Mouse (Mus musculus) cerebellum, adult (tissue): ENCODE results near the gene Surf2.
"Not testable (repeated sequence)": the region's sequence is repeated elsewhere in the genome, so short reads cannot be mapped to it uniquely, and the experiment has no call there.

Experiments
- ATAC-seq: cut with Nextera tagmentation; 2 replicates; pipeline ENCODE4 v1.9.2; 2017; ENCODE audit warnings: mild to moderate bottlenecking, moderate library complexity, mixed read lengths; ENCODE audit not compliant: insufficient number of reproducible peaks, low FRiP score, low TSS enrichment

The Surf2 gene

GRCm38 (mm10) chr2:26915927-26916728 is at the start of gene Surf2, which contains the start of gene Surf1:
TSS of gene Surf2 (plus strand) at chr2:26916367.
TSS of gene Surf1 (minus strand) at chr2:26916530.
- ATAC-seq = peak; percentile 80

- no peak for ATAC-seq
Observed at GRCm38 (mm10) chr2:26870666-26871065, 45.5 kb upstream of the Surf2 start.

- ATAC-seq = no peak
Observed at GRCm38 (mm10) chr2:26878571-26878970, 37.6 kb upstream of the Surf2 start.

GRCm38 (mm10) chr2:26885541-26885940 is 30.6 kb upstream of the Surf2 start:
- not testable (repeated sequence) for ATAC-seq

- not testable (repeated sequence) for ATAC-seq
Observed at GRCm38 (mm10) chr2:26886170-26886569, 30.0 kb upstream of the Surf2 start.

GRCm38 (mm10) chr2:26895898-26896297 is 20.3 kb upstream of the Surf2 start:
- ATAC-seq = no peak

- ATAC-seq = no peak
Observed at GRCm38 (mm10) chr2:26900731-26901130, 15.4 kb upstream of the Surf2 start.

- no peak for ATAC-seq
Observed at GRCm38 (mm10) chr2:26901834-26902400, 14.2 kb upstream of the Surf2 start.

- ATAC-seq = peak; percentile 90
Observed at GRCm38 (mm10) chr2:26902467-26903220, 13.5 kb upstream of the Surf2 start, which contains the start of gene Surf6. TSS of gene Surf6 (minus strand) at chr2:26902879.

- no peak for ATAC-seq
Observed at GRCm38 (mm10) chr2:26903311-26903710, 12.9 kb upstream of the Surf2 start.

- ATAC-seq = no peak
Observed at GRCm38 (mm10) chr2:26905936-26906335, 10.2 kb upstream of the Surf2 start.

- no peak for ATAC-seq
Observed at GRCm38 (mm10) chr2:26906431-26906830, 9.7 kb upstream of the Surf2 start.

GRCm38 (mm10) chr2:26907109-26907508 is 9.1 kb upstream of the Surf2 start:
- ATAC-seq = no peak

- no peak for ATAC-seq
Observed at GRCm38 (mm10) chr2:26908710-26909386, 7.3 kb upstream of the Surf2 start.

- ATAC-seq = no peak
Observed at GRCm38 (mm10) chr2:26909387-26909784, 6.8 kb upstream of the Surf2 start.

GRCm38 (mm10) chr2:26910124-26910993 is 5.8 kb upstream of the Surf2 start, which contains the start of the genes Med22 and Rpl7a:
TSS of gene Med22 (minus strand) at chr2:26910677.
TSS of gene Rpl7a (plus strand) at chr2:26910764.
- ATAC-seq = peak; percentile 85

GRCm38 (mm10) chr2:26910994-26911765 is 5.0 kb upstream of the Surf2 start:
- ATAC-seq = peak; percentile 16; the same call in 1 of the 2 replicates

- no peak for ATAC-seq
Observed at GRCm38 (mm10) chr2:26912253-26912770, 3.9 kb upstream of the Surf2 start.
